Mouse (Mus musculus) myocyte (in vitro differentiated cells): ENCODE measurements around the gene Socs4. TPM values are rescaled to one million over a fixed set of nuclear protein-coding genes. Genes with fewer than 3 reads are reported as not detected.

Experiments
- H3K27me3 ChIP-seq: one replicate; pipeline ENCODE4 v1.6.1; 2011; ENCODE audit not compliant: control insufficient read depth, insufficient read depth, insufficient read length
- H3K36me3 ChIP-seq: one replicate; pipeline ENCODE4 v1.6.1; 2011; ENCODE audit not compliant: control insufficient read depth, insufficient read depth
- H3K4me2 ChIP-seq: one replicate; pipeline ENCODE4 v1.6.1; 2011; ENCODE audit warnings: low read depth, control low read depth
- H3K4me3 ChIP-seq: one replicate; pipeline ENCODE4 v1.5.1; 2011; ENCODE audit warnings: mild to moderate bottlenecking, control low read depth, moderate library complexity
- H3K79me2 ChIP-seq: one replicate; pipeline ENCODE4 v1.6.1; 2011; ENCODE audit not compliant: control insufficient read depth, insufficient read depth
- H3ac ChIP-seq: one replicate; pipeline ENCODE4 v1.6.1; 2011; ENCODE audit not compliant: control insufficient read depth, insufficient read length
- CEBPB ChIP-seq: IDR thresholded peaks from 2 replicates; pipeline ENCODE4 v1.6.1; 2011; ENCODE audit warnings: mild to moderate bottlenecking, moderate library complexity; ENCODE audit not compliant: poor library complexity, insufficient read depth, severe bottlenecking
- E2F4 ChIP-seq: IDR thresholded peaks from one replicate; pipeline ENCODE4 v1.6.1; 2011; ENCODE audit warnings: mild to moderate bottlenecking, control low read depth, moderate library complexity; ENCODE audit not compliant: insufficient read depth
- MAX ChIP-seq: IDR thresholded peaks from one replicate; pipeline ENCODE4 v1.6.1; 2011; ENCODE audit warnings: low read depth, mild to moderate bottlenecking, control low read depth
- MYOD1 ChIP-seq, 3 experiments: IDR thresholded peaks; one replicate each; pipeline ENCODE4 v1.6.1; 2011; ENCODE audit warnings: control low read depth in 2 of 3, low read depth in 2 of 3, mild to moderate bottlenecking in 2 of 3, moderate library complexity in 1 of 3; ENCODE audit not compliant: insufficient read length in 2 of 3, control insufficient read depth in 1 of 3
- MYOG ChIP-seq, 3 experiments: IDR thresholded peaks; one replicate each; pipeline ENCODE4 v1.6.1; 2011; ENCODE audit warnings: control low read depth in 2 of 3, low read depth in 2 of 3, mild to moderate bottlenecking in 2 of 3; ENCODE audit not compliant: insufficient read length in 2 of 3, control insufficient read depth in 1 of 3, insufficient read depth in 1 of 3
- POLR2A ChIP-seq: IDR thresholded peaks from one replicate; pipeline ENCODE4 v1.6.1; 2011; ENCODE audit warnings: low read depth, mild to moderate bottlenecking, control low read depth, moderate library complexity; ENCODE audit not compliant: insufficient read length
- POLR2AphosphoS2 ChIP-seq: IDR thresholded peaks from one replicate; pipeline ENCODE4 v1.6.1; 2011; ENCODE audit warnings: low read depth, control low read depth; ENCODE audit not compliant: insufficient read length
- REST ChIP-seq: IDR thresholded peaks from one replicate; pipeline ENCODE4 v1.6.1; 2011; ENCODE audit warnings: mild to moderate bottlenecking, control low read depth, moderate library complexity; ENCODE audit not compliant: insufficient read depth, insufficient read length
- SRF ChIP-seq: IDR thresholded peaks from one replicate; pipeline ENCODE4 v1.6.1; 2011; ENCODE audit warnings: low read depth; ENCODE audit not compliant: control insufficient read depth, insufficient read length
- TCF12 ChIP-seq: IDR thresholded peaks from one replicate; pipeline ENCODE4 v1.6.1; 2011; ENCODE audit warnings: mild to moderate bottlenecking, control low read depth; ENCODE audit not compliant: poor library complexity, insufficient read depth, severe bottlenecking
- TCF3 ChIP-seq: IDR thresholded peaks from one replicate; pipeline ENCODE4 v1.6.1; 2011; ENCODE audit warnings: low read depth, control low read depth; ENCODE audit not compliant: insufficient read length
- USF1 ChIP-seq: IDR thresholded peaks from one replicate; pipeline ENCODE4 v1.6.1; 2011; ENCODE audit warnings: low read depth, mild to moderate bottlenecking, control low read depth, moderate library complexity
- polyA plus RNA-seq: library from polyadenylated mRNA; unstranded; fragments of >200 nt; fragmentation: generic; extraction: Trizol; gene quantifications from one replicate; pipeline ENCODE4 v1.2.1, GENCODE M21; 2012; ENCODE audit warnings: missing spikeins

Gene Socs4
- polyA plus RNA-seq, 1 experiment, result 2.5 TPM

DNA sequence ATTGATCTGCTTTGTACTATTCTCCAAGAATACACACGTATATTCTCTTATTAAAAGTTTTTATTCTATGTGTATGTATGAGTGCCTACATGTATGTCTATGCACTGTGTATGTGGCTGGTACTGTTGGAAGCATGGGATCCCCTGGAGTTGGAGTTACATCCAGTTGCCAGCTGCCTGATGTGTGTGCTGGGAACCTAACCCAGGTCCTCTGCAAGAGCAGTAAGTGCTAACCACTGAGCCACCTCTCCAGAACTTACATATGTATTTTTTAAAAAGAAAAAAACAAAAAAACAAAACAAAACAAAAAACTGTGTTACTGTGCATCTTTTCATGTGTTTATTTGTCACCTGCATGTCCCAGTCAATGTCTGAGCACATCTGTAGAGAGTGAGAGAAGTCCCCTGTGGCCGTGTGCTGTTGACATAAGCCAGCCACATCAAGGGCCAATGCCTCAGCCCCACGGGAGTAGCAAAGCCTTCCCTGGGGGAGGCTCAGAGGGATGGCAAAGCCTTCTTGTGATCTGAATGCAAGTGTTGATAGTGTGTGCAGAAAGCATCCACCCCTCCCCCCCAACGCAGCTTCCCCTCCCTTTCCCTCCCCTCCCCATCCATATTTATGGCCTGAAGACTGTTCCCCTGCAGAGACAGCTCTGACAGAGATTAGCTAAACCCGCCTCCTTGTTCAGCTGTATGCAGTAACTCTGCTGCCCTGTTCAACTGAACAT lies 42.0 kb upstream of the Socs4 start:
- H3K27me3 ChIP-seq, result no peaks in the 10 kb centered on the region
- TF ChIP-seq CEBPB (no peak), REST (no peak), MAX (no peak), POLR2A (no peak), TCF3 (no peak)
- H3K36me3 ChIP-seq, result no peaks in the 10 kb centered on the region
- no peak overlapping the region for H3ac ChIP-seq
- H3K4me2 ChIP-seq, result no peak overlapping the region
- no peaks in the 10 kb centered on the region for H3K79me2 ChIP-seq
- H3K4me3 ChIP-seq, result no peak overlapping the region

DNA sequence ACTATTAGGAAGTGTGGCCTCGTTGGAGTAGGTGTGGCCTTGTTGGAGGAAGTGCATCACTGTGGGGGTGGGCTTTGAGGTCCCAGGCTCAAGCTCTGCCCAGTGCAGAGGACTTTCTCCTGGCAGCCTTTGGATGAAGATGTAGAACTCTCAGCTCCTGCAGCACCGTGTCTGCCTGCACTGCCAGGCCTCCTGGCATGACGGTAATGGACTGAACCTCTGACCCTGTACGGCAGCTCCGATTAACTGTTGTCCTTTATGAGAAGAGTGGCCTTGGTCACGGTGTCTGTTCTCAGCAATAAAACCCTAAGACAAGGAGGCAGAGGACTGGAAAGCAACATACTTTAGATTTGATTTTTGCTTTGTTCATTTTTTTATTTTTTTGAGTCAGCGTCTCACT lies 40.2 kb upstream of the Socs4 start:
- no peaks in the 10 kb centered on the region for H3K79me2 ChIP-seq
- no peak overlapping the region for H3K4me3 ChIP-seq
- no peak overlapping the region for H3ac ChIP-seq
- no peak overlapping the region for H3K4me2 ChIP-seq
- H3K36me3 ChIP-seq, result no peaks in the 10 kb centered on the region
- no peaks in the 10 kb centered on the region for H3K27me3 ChIP-seq
- TF ChIP-seq USF1 (no peak), E2F4 (no peak), POLR2AphosphoS2 (no peak), TCF3 (no peak), CEBPB (no peak), MAX (no peak), REST (no peak), MYOG (IDR thresholded peaks at IDR 0.05; ENCODE audit: control insufficient read depth in 1 of 3, insufficient read depth in 1 of 3, insufficient read length in 2 of 3, low read depth in 2 of 3) (no peak), MYOD1 (IDR thresholded peaks at IDR 0.05; ENCODE audit: control insufficient read depth in 1 of 3, insufficient read length in 2 of 3, low read depth in 2 of 3) (no peak), POLR2A (no peak), SRF (no peak), TCF12 (no peak)

DNA sequence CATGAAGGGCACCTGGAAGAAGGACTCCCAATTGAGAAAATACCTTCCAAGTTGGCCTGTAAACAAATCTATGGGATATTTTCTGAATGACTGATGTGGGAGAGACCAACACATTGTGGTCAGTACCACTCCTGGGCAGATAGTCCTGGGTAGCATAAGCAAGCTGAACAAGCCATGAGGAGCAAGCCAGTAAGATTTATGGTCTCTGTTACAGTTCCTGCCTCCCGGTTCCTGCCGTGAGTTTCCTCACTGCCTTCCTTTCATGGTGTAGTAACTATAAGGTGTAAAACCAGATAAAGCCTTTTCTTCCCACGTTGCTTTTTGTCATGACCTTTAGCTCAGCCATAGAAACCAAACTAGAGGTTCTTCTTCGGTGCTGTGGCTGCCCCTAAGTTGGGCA lies 39.4 kb upstream of the Socs4 start:
- H3K27me3 ChIP-seq, result no peaks in the 10 kb centered on the region
- H3ac ChIP-seq, result no peak overlapping the region
- TF ChIP-seq TCF12 (no peak), TCF3 (no peak), MYOD1 (IDR thresholded peaks at IDR 0.05; ENCODE audit: control insufficient read depth in 1 of 3, insufficient read length in 2 of 3, low read depth in 2 of 3) (no peak), CEBPB (no peak), SRF (no peak), POLR2A (no peak), E2F4 (no peak), USF1 (no peak), MAX (no peak), REST (no peak)
- no peak overlapping the region for H3K4me2 ChIP-seq
- no peak overlapping the region for H3K4me3 ChIP-seq
- H3K79me2 ChIP-seq, result no peaks in the 10 kb centered on the region
- H3K36me3 ChIP-seq, result no peaks in the 10 kb centered on the region

DNA sequence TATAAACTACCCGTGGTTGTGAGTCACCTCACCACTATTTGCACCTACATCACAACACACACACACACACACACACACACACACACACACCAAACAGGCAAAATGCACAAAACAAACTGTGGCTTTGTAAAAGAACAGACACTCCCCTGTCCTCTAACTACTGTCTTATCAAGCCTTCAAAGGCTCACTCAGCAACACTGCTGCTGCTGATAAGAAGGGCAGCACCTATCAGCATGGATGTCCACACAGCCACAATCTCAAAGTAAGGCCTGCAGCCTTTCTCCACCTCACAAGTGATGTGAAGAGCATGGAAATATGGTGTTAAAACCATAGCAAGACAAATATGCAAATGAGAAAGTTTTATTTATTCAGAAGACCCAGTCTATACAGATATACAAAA lies 36.1 kb upstream of the Socs4 start:
- H3K27me3 ChIP-seq, result no peaks in the 10 kb centered on the region
- no peak overlapping the region for H3K4me2 ChIP-seq
- no peak overlapping the region for H3ac ChIP-seq
- no peak overlapping the region for H3K4me3 ChIP-seq
- TF ChIP-seq CEBPB (no peak), POLR2AphosphoS2 (no peak), E2F4 (no peak), MYOG (IDR thresholded peaks at IDR 0.05; ENCODE audit: control insufficient read depth in 1 of 3, insufficient read depth in 1 of 3, insufficient read length in 2 of 3, low read depth in 2 of 3) (no peak), REST (no peak), USF1 (no peak), POLR2A (no peak), MAX (no peak), TCF12 (no peak), SRF (no peak), MYOD1 (IDR thresholded peaks at IDR 0.05; ENCODE audit: control insufficient read depth in 1 of 3, insufficient read length in 2 of 3, low read depth in 2 of 3) (no peak), TCF3 (no peak)
- peaks cover 5% of the 10 kb centered on the region for H3K36me3 ChIP-seq
- no peaks in the 10 kb centered on the region for H3K79me2 ChIP-seq

DNA sequence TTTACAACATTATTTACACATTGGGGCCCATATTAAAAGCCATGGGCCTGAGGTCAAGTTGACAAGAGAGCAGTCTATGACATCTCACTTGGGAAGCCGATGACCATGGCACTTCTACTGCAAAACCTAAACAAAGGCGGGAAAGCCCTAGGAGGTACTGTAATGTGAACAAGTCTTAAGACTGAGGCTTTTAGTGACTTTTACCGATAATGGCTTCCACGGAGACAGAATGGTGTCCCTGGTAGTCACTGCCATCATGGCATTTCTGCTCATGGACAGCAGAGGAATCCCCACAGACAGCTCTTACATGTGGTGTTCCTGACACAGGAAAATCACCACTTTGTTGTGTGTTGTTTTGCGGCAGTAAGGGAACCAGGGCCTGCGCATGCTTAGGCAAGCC lies 35.7 kb upstream of the Socs4 start:
- peaks cover 8% of the 10 kb centered on the region for H3K36me3 ChIP-seq
- no peak overlapping the region for H3ac ChIP-seq
- no peak overlapping the region for H3K4me3 ChIP-seq
- no peak for TF ChIP-seq E2F4
- TF ChIP-seq USF1, result no peak
- TF ChIP-seq POLR2A, result no peak
- no peak for TF ChIP-seq SRF
- TF ChIP-seq MYOG (IDR thresholded peaks at IDR 0.05; ENCODE audit: control insufficient read depth in 1 of 3, insufficient read depth in 1 of 3, insufficient read length in 2 of 3, low read depth in 2 of 3), result no peak
- no peak for TF ChIP-seq MAX
- TF ChIP-seq CEBPB, result no peak
- TF ChIP-seq MYOD1 (IDR thresholded peaks at IDR 0.05; ENCODE audit: control insufficient read depth in 1 of 3, insufficient read length in 2 of 3, low read depth in 2 of 3), result no peak
- TF ChIP-seq TCF3, result no peak
- no peaks in the 10 kb centered on the region for H3K79me2 ChIP-seq
- no peak overlapping the region for H3K4me2 ChIP-seq
- H3K27me3 ChIP-seq, result no peaks in the 10 kb centered on the region
